Mouse (Mus musculus): ENCODE measurements around the gene Doc2g. TPM values are rescaled to one million over a fixed set of nuclear protein-coding genes. Genes with fewer than 3 reads are reported as not detected.
"Not testable (repeated sequence)": the region's sequence is repeated elsewhere in the genome, so short reads cannot be mapped to it uniquely, and the experiment has no call there.

The Doc2g gene
- polyA plus RNA-seq, 1 experiment from 2014 or later, result 3.4 TPM

- Histone ChIP-seq H3K4me2 (ENCODE audit: low read depth, low read length) (no peak overlapping the region), H3K36me3 (ENCODE audit: control insufficient read depth, insufficient read depth, low read length) (no peaks in the 10 kb centered on the region), H3K27me3 (replicated peaks; ENCODE audit: control insufficient read depth, insufficient read depth, low read length) (no peaks in the 10 kb centered on the region), H3K9ac (ENCODE audit: low read depth, low read length) (no peak overlapping the region), H3K27ac (replicated peaks; ENCODE audit: low read depth, low read length) (no peak overlapping the region), H3K9me3 (ENCODE audit: control insufficient read depth, low read length) (no peaks in the 10 kb centered on the region), H3K4me1 (ENCODE audit: control insufficient read depth, insufficient read depth, low read length) (0 out of 2 replicates have a peak, but pooled peaks cover 2% of the 10 kb centered on the region), H3K4me3 (ENCODE audit: low read depth, low read length) (no peak overlapping the region)
- 80% methylated on average over 3 of the region's 3 CpGs for WGBS
- no peak for DNase-seq (ENCODE audit: low spot score)
- no peak for ATAC-seq (ENCODE audit: low read depth)
Observed at GRCm38 (mm10) chr19:4033298-4033697, 30.2 kb downstream of the Doc2g start.

GRCm38 (mm10) chr19:4033742-4034141 lies 30.6 kb downstream of the Doc2g start:
- no peak for ATAC-seq (ENCODE audit: low read depth)
- Histone ChIP-seq H3K9ac (ENCODE audit: low read depth, low read length) (no peak overlapping the region), H3K4me1 (ENCODE audit: control insufficient read depth, insufficient read depth, low read length) (0 out of 2 replicates have a peak, but pooled peaks cover 4% of the 10 kb centered on the region), H3K27ac (replicated peaks; ENCODE audit: low read depth, low read length) (no peak overlapping the region), H3K27me3 (replicated peaks; ENCODE audit: control insufficient read depth, insufficient read depth, low read length) (no peaks in the 10 kb centered on the region), H3K36me3 (ENCODE audit: control insufficient read depth, insufficient read depth, low read length) (no peaks in the 10 kb centered on the region), H3K4me2 (ENCODE audit: low read depth, low read length) (no peak overlapping the region), H3K9me3 (ENCODE audit: control insufficient read depth, low read length) (no peaks in the 10 kb centered on the region), H3K4me3 (ENCODE audit: low read depth, low read length) (no peak overlapping the region)
- 71% methylated on average over 5 of the region's 5 CpGs for WGBS
- no peak for DNase-seq (ENCODE audit: low spot score)

- Histone ChIP-seq H3K27me3 (replicated peaks; ENCODE audit: control insufficient read depth, insufficient read depth, low read length) (no peaks in the 10 kb centered on the region), H3K27ac (replicated peaks; ENCODE audit: low read depth, low read length) (no peak overlapping the region), H3K9ac (ENCODE audit: low read depth, low read length) (no peak overlapping the region), H3K4me2 (ENCODE audit: low read depth, low read length) (peak overlapping the region; percentile 36), H3K4me3 (ENCODE audit: low read depth, low read length) (no peak overlapping the region), H3K9me3 (ENCODE audit: control insufficient read depth, low read length) (no peaks in the 10 kb centered on the region), H3K36me3 (ENCODE audit: control insufficient read depth, insufficient read depth, low read length) (no peaks in the 10 kb centered on the region), H3K4me1 (ENCODE audit: control insufficient read depth, insufficient read depth, low read length) (0 out of 2 replicates have a peak, but pooled peaks cover 4% of the 10 kb centered on the region)
- ATAC-seq (ENCODE audit: low read depth) (no peak), DNase-seq (ENCODE audit: low spot score) (no peak)
- 69% methylated on average over 12 of the region's 12 CpGs for WGBS
Observed at GRCm38 (mm10) chr19:4036327-4037045, 33.4 kb downstream of the Doc2g start.

- not testable (repeated sequence) for H3K4me1 ChIP-seq (ENCODE audit: control insufficient read depth, insufficient read depth, low read length); H3K27me3 ChIP-seq (replicated peaks; ENCODE audit: control insufficient read depth, insufficient read depth, low read length); H3K9me3 ChIP-seq (ENCODE audit: control insufficient read depth, low read length); DNase-seq (ENCODE audit: low spot score); H3K36me3 ChIP-seq (ENCODE audit: control insufficient read depth, insufficient read depth, low read length)
- Histone ChIP-seq H3K9ac (ENCODE audit: low read depth, low read length) (peak overlapping the region; percentile 82), H3K4me2 (ENCODE audit: low read depth, low read length) (peak overlapping the region; percentile 58), H3K4me3 (ENCODE audit: low read depth, low read length) (peak overlapping the region; percentile 65), H3K27ac (replicated peaks; ENCODE audit: low read depth, low read length) (peak overlapping the region; percentile 81)
- 26% methylated on average over 7 of the region's 8 CpGs for WGBS
- ATAC-seq (ENCODE audit: low read depth), result peak; percentile 7; the same call in 1 of the 2 replicates
Observed at GRCm38 (mm10) chr19:4037154-4037787, 34.2 kb downstream of the Doc2g start.

- peak within 1 kb of the TSS; percentile 81 for H3K27ac ChIP-seq (replicated peaks; ENCODE audit: low read depth, low read length)
- 0 out of 2 replicates have a peak, but pooled peaks cover 4% of the 10 kb centered on the region for H3K4me1 ChIP-seq (ENCODE audit: control insufficient read depth, insufficient read depth, low read length)
- H3K9ac ChIP-seq (ENCODE audit: low read depth, low read length), result peak within 1 kb of the TSS; percentile 82
- H3K4me2 ChIP-seq (ENCODE audit: low read depth, low read length), result peak within 1 kb of the TSS; percentile 58
- ATAC-seq (ENCODE audit: low read depth), result peak; percentile 95
- H3K36me3 ChIP-seq (ENCODE audit: control insufficient read depth, insufficient read depth, low read length), result no peaks in the 10 kb centered on the region
- no peaks in the 10 kb centered on the region for H3K9me3 ChIP-seq (ENCODE audit: control insufficient read depth, low read length)
- peak; percentile 94 for DNase-seq (ENCODE audit: low spot score)
- WGBS, result 0% methylated on average over 7 of the region's 26 CpGs
- H3K27me3 ChIP-seq (replicated peaks; ENCODE audit: control insufficient read depth, insufficient read depth, low read length), result no peaks in the 10 kb centered on the region
- H3K4me3 ChIP-seq (ENCODE audit: low read depth, low read length), result peak within 1 kb of the TSS; percentile 65
Observed at GRCm38 (mm10) chr19:4037788-4038232, 34.7 kb downstream of the Doc2g start, which contains the start of gene Gstp1. Gene Gstp1, minus strand, starts transcription at chr19:4037985.

- ATAC-seq (ENCODE audit: low read depth); H3K4me2 ChIP-seq (ENCODE audit: low read depth, low read length); H3K9me3 ChIP-seq (ENCODE audit: control insufficient read depth, low read length); H3K9ac ChIP-seq (ENCODE audit: low read depth, low read length); H3K4me3 ChIP-seq (ENCODE audit: low read depth, low read length); H3K36me3 ChIP-seq (ENCODE audit: control insufficient read depth, insufficient read depth, low read length); H3K27ac ChIP-seq (replicated peaks; ENCODE audit: low read depth, low read length); DNase-seq (ENCODE audit: low spot score); H3K27me3 ChIP-seq (replicated peaks; ENCODE audit: control insufficient read depth, insufficient read depth, low read length); H3K4me1 ChIP-seq (ENCODE audit: control insufficient read depth, insufficient read depth, low read length): not testable (repeated sequence)
- 79% methylated on average over 5 of the region's 5 CpGs for WGBS
Observed at GRCm38 (mm10) chr19:4040941-4041340, 37.8 kb downstream of the Doc2g start.

GRCm38 (mm10) chr19:4041500-4041899 lies 38.4 kb downstream of the Doc2g start:
- ATAC-seq (ENCODE audit: low read depth); H3K36me3 ChIP-seq (ENCODE audit: control insufficient read depth, insufficient read depth, low read length); H3K9me3 ChIP-seq (ENCODE audit: control insufficient read depth, low read length); DNase-seq (ENCODE audit: low spot score); H3K4me1 ChIP-seq (ENCODE audit: control insufficient read depth, insufficient read depth, low read length); H3K4me3 ChIP-seq (ENCODE audit: low read depth, low read length); H3K4me2 ChIP-seq (ENCODE audit: low read depth, low read length); H3K27me3 ChIP-seq (replicated peaks; ENCODE audit: control insufficient read depth, insufficient read depth, low read length); H3K9ac ChIP-seq (ENCODE audit: low read depth, low read length); H3K27ac ChIP-seq (replicated peaks; ENCODE audit: low read depth, low read length): not testable (repeated sequence)
- 83% methylated on average over 3 of the region's 4 CpGs for WGBS

GRCm38 (mm10) chr19:4042124-4042523 lies 39.0 kb downstream of the Doc2g start:
- Histone ChIP-seq H3K4me3 (ENCODE audit: low read depth, low read length) (no peak overlapping the region), H3K4me2 (ENCODE audit: low read depth, low read length) (no peak overlapping the region), H3K9me3 (ENCODE audit: control insufficient read depth, low read length) (no peaks in the 10 kb centered on the region), H3K27me3 (replicated peaks; ENCODE audit: control insufficient read depth, insufficient read depth, low read length) (no peaks in the 10 kb centered on the region), H3K4me1 (ENCODE audit: control insufficient read depth, insufficient read depth, low read length) (peaks cover 4% of the 10 kb centered on the region; the same call in 1 of the 2 replicates), H3K9ac (ENCODE audit: low read depth, low read length) (no peak overlapping the region), H3K36me3 (ENCODE audit: control insufficient read depth, insufficient read depth, low read length) (no peaks in the 10 kb centered on the region), H3K27ac (replicated peaks; ENCODE audit: low read depth, low read length) (no peak overlapping the region)
- no peak for DNase-seq (ENCODE audit: low spot score)
- no peak for ATAC-seq (ENCODE audit: low read depth)
- 69% methylated on average over 14 of the region's 14 CpGs for WGBS
